Mouse (Mus musculus): ENCODE measurements at regions not wholly inside any gene's neighbourhood (a gene's known extent, or its start where the extent isn't known, plus 50 kb on each side); places are given as distances from the start of the nearest gene placed in this dataset.

GRCm38 (mm10) chr13:117082758-117083157 lies 57.4 kb upstream of the Parp8 start:
- no peak for TF ChIP-seq EP300 (IDR thresholded peaks at IDR 0.05; ENCODE audit: low read depth)
- no peak for TF ChIP-seq CTCF (IDR thresholded peaks at IDR 0.05; ENCODE audit: low read depth)
